Mouse (Mus musculus) lung, embryonic 15.5 days (tissue): ENCODE measurements around the gene Tmem50a. TPM values are rescaled to one million over a fixed set of nuclear protein-coding genes. Genes with fewer than 3 reads are reported as not detected.

Experiments used
- ATAC-seq: fragments of 200-750 bp; cut with Nextera tagmentation; 2 replicates; pipeline ENCODE4 v1.8.0; 2017; ENCODE audit warnings: moderate number of reproducible peaks, borderline replicate concordance; ENCODE audit not compliant: low FRiP score, low TSS enrichment; ENCODE audit errors: extremely low read depth
- H3K27ac ChIP-seq: fragments of 300-500 bp; sonication (generic); 2 replicates; pipeline ENCODE4 v1.5.1; 2015; ENCODE audit warnings: moderate library complexity, mild to moderate bottlenecking, inconsistent platforms
- H3K27me3 ChIP-seq: fragments of 300-500 bp; sonication (generic); 2 replicates; pipeline ENCODE4 v1.6.1; 2015; ENCODE audit warnings: inconsistent platforms
- H3K36me3 ChIP-seq: fragments of 300-500 bp; sonication (generic); 2 replicates; pipeline ENCODE4 v1.6.1; 2015; ENCODE audit warnings: inconsistent platforms
- H3K4me1 ChIP-seq: fragments of 300-500 bp; sonication (generic); 2 replicates; pipeline ENCODE4 v1.6.1; 2015; ENCODE audit warnings: inconsistent platforms
- H3K4me2 ChIP-seq: fragments of 300-500 bp; sonication (generic); 2 replicates; pipeline ENCODE4 v1.6.1; 2015; ENCODE audit warnings: inconsistent platforms, mild to moderate bottlenecking, moderate library complexity
- H3K4me3 ChIP-seq: fragments of 300-500 bp; sonication (generic); 2 replicates; pipeline ENCODE4 v1.5.1; 2015; ENCODE audit warnings: mild to moderate bottlenecking, inconsistent platforms
- H3K9ac ChIP-seq: fragments of 300-500 bp; sonication (generic); 2 replicates; pipeline ENCODE4 v1.6.1; 2015; ENCODE audit warnings: inconsistent platforms
- H3K9me3 ChIP-seq: fragments of 300-500 bp; sonication (generic); 2 replicates; pipeline ENCODE4 v1.6.1; 2016; ENCODE audit warnings: inconsistent platforms
- WGBS: fragments of 180-500 bp; shearing (Covaris S2); methylation state at CpG from one replicate; pipeline ENCODE4 v1.1.7; 2015; 5-methylcytosine and 5-hydroxymethylcytosine counted together
- polyA plus RNA-seq: library from polyadenylated mRNA; unstranded; fragments of >200 nt; fragmentation: Nextera tagmentation; extraction: Ambion mirVana; gene quantifications from 2 replicates; pipeline ENCODE4 v1.2.1, GENCODE M21; 2015

Gene Tmem50a
- polyA plus RNA-seq, 1 experiment from 2014 or later = 184 TPM

DNA sequence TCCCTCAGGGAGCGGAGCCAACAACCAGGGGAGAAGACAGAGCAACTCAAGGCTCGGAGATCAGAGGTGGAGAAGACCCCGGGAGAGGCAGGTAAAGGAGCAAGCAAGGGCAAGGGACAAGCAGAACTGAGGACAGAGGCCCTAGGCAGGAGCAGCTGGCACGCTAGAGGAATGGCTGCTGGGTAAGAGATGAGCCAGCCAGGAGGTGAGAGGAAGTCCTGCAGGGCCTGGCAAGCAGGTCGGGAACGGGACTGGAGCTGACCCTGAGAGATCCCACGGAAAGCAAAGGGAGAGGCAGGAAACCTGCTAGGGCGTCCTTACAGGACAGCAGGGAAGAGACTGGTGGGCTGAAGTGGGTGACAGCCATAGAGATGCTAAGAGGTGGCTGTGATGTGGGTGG, 13.7 kb downstream of the Tmem50a start:
- Histone ChIP-seq H3K27me3 (no peaks in the 10 kb centered on the region), H3K9ac (no peak overlapping the region), H3K4me2 (no peak overlapping the region), H3K4me1 (no peaks in the 10 kb centered on the region), H3K4me3 (no peak overlapping the region), H3K27ac (no peak overlapping the region), H3K36me3 (peaks cover 87% of the 10 kb centered on the region), H3K9me3 (no peaks in the 10 kb centered on the region)
- ATAC-seq = no peak
- WGBS = 91% methylated on average over 8 of the region's 8 CpGs

DNA sequence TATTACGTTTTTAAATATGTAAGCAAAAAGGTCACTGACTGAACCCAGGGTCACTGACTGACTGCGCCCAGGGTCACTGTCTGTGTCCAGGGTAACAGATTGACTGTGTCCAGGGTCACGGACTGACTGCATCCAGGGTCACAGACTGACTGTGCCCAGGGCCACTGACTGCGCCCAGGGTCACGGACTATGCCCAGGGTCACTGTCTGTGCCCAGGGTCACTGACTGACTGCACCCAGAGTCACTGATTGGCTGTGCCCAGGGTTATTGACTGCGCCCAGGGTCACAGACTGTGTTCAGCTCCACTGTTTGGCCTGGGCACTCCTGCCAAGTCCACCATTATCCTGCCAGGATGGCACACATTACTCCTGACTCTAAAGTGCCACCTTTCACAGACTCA, 17.6 kb downstream of the Tmem50a start:
- Histone ChIP-seq H3K4me3 (no peak overlapping the region), H3K9ac (no peak overlapping the region), H3K27ac (no peak overlapping the region), H3K4me2 (no peak overlapping the region), H3K36me3 (peaks cover 60% of the 10 kb centered on the region), H3K4me1 (no peaks in the 10 kb centered on the region), H3K27me3 (no peaks in the 10 kb centered on the region), H3K9me3 (no peaks in the 10 kb centered on the region)
- no peak for ATAC-seq
- 81% methylated on average over 6 of the region's 6 CpGs for WGBS

DNA sequence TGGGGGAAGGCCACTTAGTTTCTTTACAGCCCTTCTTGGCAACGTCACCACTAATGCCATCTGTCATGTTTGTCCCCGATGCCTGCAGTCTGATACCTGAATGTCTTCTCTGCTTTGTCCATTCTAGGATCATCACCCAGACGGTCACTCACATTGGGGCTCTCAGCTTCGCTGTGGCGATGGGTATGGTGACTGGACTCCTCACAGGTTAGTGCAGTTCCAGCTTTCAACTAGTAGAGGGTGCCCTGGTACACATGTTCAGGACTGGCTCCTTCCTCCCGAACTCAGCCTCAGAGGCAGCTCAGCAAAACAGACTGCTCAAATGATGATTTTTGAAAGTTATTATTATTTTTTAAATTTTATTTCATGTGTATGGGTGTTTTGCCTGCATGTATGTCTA, 22.7 kb downstream of the Tmem50a start:
- Histone ChIP-seq H3K27ac (no peak overlapping the region), H3K9ac (no peak overlapping the region), H3K36me3 (peaks cover 18% of the 10 kb centered on the region), H3K4me3 (no peak overlapping the region), H3K27me3 (no peaks in the 10 kb centered on the region), H3K4me1 (no peaks in the 10 kb centered on the region), H3K9me3 (no peaks in the 10 kb centered on the region), H3K4me2 (no peak overlapping the region)
- ATAC-seq = no peak
- WGBS = 79% methylated on average over 6 of the region's 6 CpGs

DNA sequence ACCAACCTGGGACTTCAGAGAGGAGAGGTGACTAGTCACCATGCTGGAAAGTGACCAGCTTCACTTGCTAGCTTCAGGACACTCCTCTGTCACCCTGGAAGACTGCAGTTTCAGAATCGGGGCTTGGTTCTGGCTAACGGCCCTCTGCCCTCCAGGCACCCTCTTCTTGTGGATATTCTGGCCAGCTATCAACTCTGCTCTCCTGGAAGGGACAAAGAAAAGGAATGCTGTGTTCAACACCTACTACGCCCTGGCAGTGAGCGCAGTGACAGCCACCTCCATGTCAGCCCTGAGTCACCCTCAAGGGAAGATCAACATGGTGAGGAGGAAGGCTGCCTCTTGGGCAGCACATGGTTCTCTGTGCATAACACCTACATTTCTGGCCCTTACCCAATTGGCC, 30.5 kb downstream of the Tmem50a start:
- Histone ChIP-seq H3K27me3 (no peaks in the 10 kb centered on the region), H3K4me2 (no peak overlapping the region), H3K36me3 (no peaks in the 10 kb centered on the region), H3K4me1 (peaks cover 5% of the 10 kb centered on the region), H3K27ac (no peak overlapping the region), H3K9ac (no peak overlapping the region), H3K9me3 (no peaks in the 10 kb centered on the region), H3K4me3 (no peak overlapping the region)
- no peak for ATAC-seq
- 88% methylated on average over 4 of the region's 4 CpGs for WGBS

DNA sequence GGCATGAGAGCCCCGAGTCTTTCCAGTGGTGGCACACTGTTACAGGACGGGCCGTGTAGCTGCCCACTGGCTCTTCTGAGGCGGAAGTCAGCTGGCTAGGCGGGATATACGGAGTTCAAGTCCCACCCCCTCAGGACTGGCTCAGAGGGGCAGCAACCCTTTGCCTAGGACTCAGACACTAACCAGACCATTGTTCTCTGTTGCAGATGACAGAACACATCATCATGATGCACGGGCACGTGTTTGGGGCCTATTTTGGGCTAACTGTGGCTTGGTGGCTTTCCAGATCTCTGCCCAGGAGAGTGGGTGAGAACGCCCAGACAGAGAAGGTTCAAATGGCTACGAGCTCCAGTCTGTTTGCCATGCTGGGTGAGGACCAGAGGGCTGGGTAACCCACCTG, 31.0 kb downstream of the Tmem50a start:
- H3K4me2 ChIP-seq = no peak overlapping the region
- peaks cover 8% of the 10 kb centered on the region for H3K4me1 ChIP-seq
- no peak overlapping the region for H3K9ac ChIP-seq
- ATAC-seq = no peak
- no peaks in the 10 kb centered on the region for H3K9me3 ChIP-seq
- no peaks in the 10 kb centered on the region for H3K36me3 ChIP-seq
- H3K27me3 ChIP-seq = no peaks in the 10 kb centered on the region
- no peak overlapping the region for H3K27ac ChIP-seq
- no peak overlapping the region for H3K4me3 ChIP-seq
- 77% methylated on average over 10 of the region's 10 CpGs for WGBS

DNA sequence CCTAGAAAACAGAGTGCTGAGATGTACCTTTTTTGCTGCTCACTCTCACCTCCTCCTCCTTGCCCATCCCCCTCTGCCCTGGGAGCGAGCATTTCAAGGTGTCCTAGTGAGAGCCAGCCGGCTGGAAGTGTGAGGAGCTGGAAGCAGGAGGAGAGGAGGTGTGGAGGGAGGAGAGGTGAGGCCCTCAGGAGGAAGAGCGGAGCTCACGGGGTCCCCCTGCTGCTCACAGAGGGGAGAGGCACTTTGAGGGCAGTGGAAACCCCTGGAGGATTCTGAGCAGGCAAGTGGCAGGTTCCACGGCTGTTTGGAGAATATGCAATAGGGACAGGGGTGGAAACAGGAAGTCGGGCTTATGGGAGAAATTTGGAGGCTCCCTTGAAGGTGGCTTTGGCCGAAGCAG, 31.6 kb downstream of the Tmem50a start:
- no peak for ATAC-seq
- Histone ChIP-seq H3K27me3 (no peaks in the 10 kb centered on the region), H3K4me1 (peaks cover 8% of the 10 kb centered on the region), H3K9ac (no peak overlapping the region), H3K4me3 (no peak overlapping the region), H3K27ac (no peak overlapping the region), H3K9me3 (no peaks in the 10 kb centered on the region), H3K36me3 (no peaks in the 10 kb centered on the region), H3K4me2 (no peak overlapping the region)
- 19% methylated on average over 7 of the region's 7 CpGs for WGBS

DNA sequence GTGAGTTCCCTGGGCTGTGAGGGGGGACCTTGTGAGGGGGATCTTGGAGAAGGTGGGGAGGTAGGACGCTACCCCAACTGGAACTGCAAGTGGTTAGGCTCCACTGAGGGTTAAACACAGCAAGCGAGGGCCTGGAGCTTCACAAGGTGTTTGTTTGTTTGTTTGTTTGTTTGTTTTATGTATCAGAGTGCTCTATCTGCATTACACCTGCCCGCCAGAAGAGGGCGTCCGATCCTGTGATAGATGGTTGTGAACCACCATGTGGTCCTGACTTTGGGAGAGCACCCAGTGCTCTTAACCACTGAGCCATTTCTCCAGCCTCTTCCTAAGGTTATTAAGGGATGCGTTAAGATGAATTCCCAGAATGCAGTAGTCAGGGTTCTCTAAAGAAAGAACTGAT, 34.8 kb downstream of the Tmem50a start:
- peaks cover 8% of the 10 kb centered on the region for H3K4me1 ChIP-seq
- no peak overlapping the region for H3K27ac ChIP-seq
- H3K9ac ChIP-seq = no peak overlapping the region
- H3K4me2 ChIP-seq = peak overlapping the region; percentile 54
- no peaks in the 10 kb centered on the region for H3K27me3 ChIP-seq
- no peak for ATAC-seq
- H3K9me3 ChIP-seq = no peaks in the 10 kb centered on the region
- 35% methylated on average over 6 of the region's 6 CpGs for WGBS
- H3K36me3 ChIP-seq = no peaks in the 10 kb centered on the region
- H3K4me3 ChIP-seq = 0 out of 2 replicates have a peak overlapping the region, but pooled peaks have one; percentile 24

DNA sequence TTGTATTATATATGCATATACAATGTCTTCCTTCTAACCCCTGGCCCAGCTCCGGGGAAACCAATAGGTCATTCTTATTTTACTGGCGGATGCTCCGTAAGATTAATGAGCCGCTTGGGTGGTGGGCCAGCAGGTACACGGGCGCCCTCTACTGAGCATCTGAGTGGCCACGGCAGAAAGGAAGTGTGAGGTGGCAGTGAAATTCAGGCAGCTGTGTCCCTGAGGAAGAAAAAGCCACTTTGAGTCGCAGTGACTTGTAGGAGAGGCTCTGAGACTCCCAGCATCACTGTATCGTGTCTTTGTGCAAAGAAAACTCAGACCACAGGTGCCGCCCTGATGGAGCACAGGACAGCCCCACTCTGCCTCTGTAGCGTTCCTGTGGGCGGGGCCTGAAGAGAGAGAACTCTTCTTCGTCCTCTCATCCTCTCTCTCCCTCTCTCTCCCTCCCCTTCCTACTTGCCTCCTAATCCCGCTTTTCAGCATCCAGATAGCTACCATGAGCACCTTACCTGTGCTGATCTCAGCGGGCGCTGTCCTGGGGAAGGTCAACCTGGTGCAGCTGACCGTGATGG, 35.3 kb downstream of the Tmem50a start:
- Histone ChIP-seq H3K27me3 (no peaks in the 10 kb centered on the region), H3K27ac (no peak overlapping the region), H3K4me2 (peak overlapping the region; percentile 54), H3K9me3 (no peaks in the 10 kb centered on the region), H3K36me3 (no peaks in the 10 kb centered on the region), H3K9ac (no peak overlapping the region), H3K4me3 (peak overlapping the region; percentile 24), H3K4me1 (peaks cover 8% of the 10 kb centered on the region)
- ATAC-seq = peak; percentile 28; the same call in 1 of the 2 replicates
- WGBS = 4% methylated on average over 17 of the region's 17 CpGs

DNA sequence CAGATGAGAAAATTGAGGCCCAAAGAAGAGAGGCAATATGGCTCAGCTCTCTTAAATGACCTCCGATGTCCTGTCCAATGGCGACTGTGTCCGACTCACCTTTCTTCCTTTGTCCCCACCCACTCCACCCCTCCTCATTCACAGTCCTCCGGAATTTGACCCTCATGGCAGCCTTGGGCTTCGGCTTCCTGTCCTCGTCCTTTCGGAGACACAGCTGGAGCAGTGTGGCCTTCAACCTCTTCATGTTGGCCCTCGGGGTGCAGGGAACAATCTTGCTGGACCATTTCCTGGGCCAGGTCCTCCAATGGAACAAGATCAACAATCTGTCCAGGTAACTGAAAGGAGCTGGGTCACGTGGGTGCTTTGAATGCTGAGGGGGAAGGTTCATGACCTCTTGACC, 38.7 kb downstream of the Tmem50a start:
- Histone ChIP-seq H3K27me3 (no peaks in the 10 kb centered on the region), H3K9me3 (no peaks in the 10 kb centered on the region), H3K4me1 (peaks cover 15% of the 10 kb centered on the region), H3K27ac (no peak overlapping the region), H3K36me3 (no peaks in the 10 kb centered on the region), H3K4me2 (no peak overlapping the region), H3K4me3 (no peak overlapping the region), H3K9ac (no peak overlapping the region)
- ATAC-seq = no peak
- WGBS = 69% methylated on average over 9 of the region's 9 CpGs

DNA sequence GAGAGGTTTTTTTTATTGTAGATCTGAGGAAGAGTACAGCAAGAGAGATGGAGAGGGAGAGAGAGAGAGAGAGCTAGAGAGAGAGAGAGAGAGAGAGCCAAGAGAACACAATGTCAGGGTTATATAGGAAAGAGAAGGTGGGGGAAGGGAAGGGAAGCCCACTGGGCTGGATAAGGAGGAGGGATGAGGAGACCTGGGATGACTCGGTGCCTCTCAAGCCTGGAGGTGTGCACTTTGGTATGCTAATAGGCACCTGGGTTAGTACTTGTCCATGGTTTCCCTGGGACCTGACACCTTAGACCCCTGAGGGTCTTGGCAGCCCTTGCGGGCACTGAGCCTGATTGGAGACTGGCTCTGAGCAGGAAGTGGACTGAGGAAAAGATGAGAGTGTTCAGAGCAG, 42.9 kb downstream of the Tmem50a start:
- Histone ChIP-seq H3K4me2 (no peak overlapping the region), H3K4me1 (peaks cover 17% of the 10 kb centered on the region; the same call in 1 of the 2 replicates), H3K36me3 (no peaks in the 10 kb centered on the region), H3K9me3 (no peaks in the 10 kb centered on the region), H3K27me3 (peaks cover 19% of the 10 kb centered on the region), H3K27ac (no peak overlapping the region), H3K9ac (no peak overlapping the region), H3K4me3 (no peak overlapping the region)
- 31% methylated on average over 2 of the region's 2 CpGs for WGBS
- no peak for ATAC-seq

DNA sequence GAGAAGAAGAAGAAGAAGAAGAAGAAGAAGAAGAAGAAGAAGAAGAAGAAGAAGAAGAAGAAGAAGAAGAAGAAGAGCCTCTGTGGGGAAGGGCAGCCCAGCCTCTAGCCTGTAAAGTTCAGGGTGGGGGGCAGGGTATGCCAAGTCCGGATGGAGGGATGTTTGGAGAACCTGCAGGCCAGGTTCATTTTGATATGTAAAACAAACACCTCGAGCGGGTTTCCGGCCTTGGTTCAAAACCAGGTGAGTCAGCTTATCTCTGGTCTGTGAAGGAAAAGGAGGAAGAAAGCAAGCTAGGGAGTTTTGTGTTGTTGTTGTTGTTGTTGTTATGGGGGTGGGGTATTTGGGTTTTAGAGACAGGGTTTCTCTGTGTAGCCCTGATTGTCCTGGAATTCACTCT, 43.3 kb downstream of the Tmem50a start:
- Histone ChIP-seq H3K4me3 (no peak overlapping the region), H3K4me2 (no peak overlapping the region), H3K9ac (no peak overlapping the region), H3K27ac (no peak overlapping the region), H3K4me1 (peaks cover 17% of the 10 kb centered on the region; the same call in 1 of the 2 replicates), H3K36me3 (no peaks in the 10 kb centered on the region), H3K27me3 (peaks cover 19% of the 10 kb centered on the region), H3K9me3 (no peaks in the 10 kb centered on the region)
- WGBS = 20% methylated on average over 4 of the region's 4 CpGs
- ATAC-seq = no peak

DNA sequence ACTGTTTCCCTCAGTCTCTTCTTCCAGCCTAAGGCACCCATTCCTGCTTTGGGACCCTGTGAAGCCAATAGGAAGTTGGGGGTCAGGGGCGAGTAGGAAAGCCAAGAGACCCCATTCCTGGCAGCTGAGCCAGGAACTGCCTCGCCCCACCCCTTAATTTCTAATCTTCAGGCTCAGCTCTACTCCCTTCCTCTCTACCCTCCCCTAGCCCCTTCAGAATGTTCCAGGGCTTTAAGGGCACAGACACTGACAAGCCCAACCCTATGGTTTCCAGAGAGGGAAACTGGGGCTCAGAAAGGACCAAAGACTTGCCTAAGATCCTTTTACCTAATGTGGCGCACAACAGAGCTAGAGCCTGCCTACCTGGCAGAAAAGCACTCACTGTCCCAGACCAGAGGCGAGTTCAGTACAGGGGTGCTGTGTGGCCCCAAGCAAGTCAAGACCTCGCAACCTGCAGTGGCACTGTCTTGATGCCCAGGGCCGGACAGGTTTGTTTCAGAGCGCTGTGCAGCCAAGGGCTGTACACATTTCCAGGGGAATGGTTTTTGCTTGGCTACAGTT, 44.9 kb downstream of the Tmem50a start:
- H3K36me3 ChIP-seq = no peaks in the 10 kb centered on the region
- H3K27ac ChIP-seq = no peak overlapping the region
- peak overlapping the region; percentile 33 for H3K4me2 ChIP-seq
- WGBS = 50% methylated on average over 7 of the region's 7 CpGs
- H3K4me3 ChIP-seq = 0 out of 2 replicates have a peak overlapping the region, but pooled peaks have one; percentile 2
- ATAC-seq = no peak
- H3K9ac ChIP-seq = no peak overlapping the region
- H3K9me3 ChIP-seq = no peaks in the 10 kb centered on the region
- peaks cover 17% of the 10 kb centered on the region; the same call in 1 of the 2 replicates for H3K4me1 ChIP-seq
- H3K27me3 ChIP-seq = peaks cover 19% of the 10 kb centered on the region
